Mouse (Mus musculus): Measurements from ENCODE around the gene Pcca.
"Not testable (repeated sequence)": the region's sequence is repeated elsewhere in the genome, so short reads cannot be mapped to it uniquely, and the experiment has no call there.

Pcca gene

GRCm38 (mm10) chr14:122570862-122571261, 36.7 kb downstream of the Pcca start:
- no peak for DNase-seq

GRCm38 (mm10) chr14:122574064-122574751, 40.1 kb downstream of the Pcca start:
- DNase-seq: no peak

- no peak for DNase-seq
Observed at GRCm38 (mm10) chr14:122577816-122578215, 43.7 kb downstream of the Pcca start.

GRCm38 (mm10) chr14:122582057-122582456, 47.9 kb downstream of the Pcca start:
- DNase-seq: no peak

GRCm38 (mm10) chr14:122582491-122583077, 48.5 kb downstream of the Pcca start:
- DNase-seq: no peak

- not testable (repeated sequence) for DNase-seq
Observed at GRCm38 (mm10) chr14:122584087-122584486, 50.0 kb downstream of the Pcca start.

GRCm38 (mm10) chr14:122586942-122587341, 52.8 kb downstream of the Pcca start:
- DNase-seq: no peak

GRCm38 (mm10) chr14:122597534-122597933, 63.4 kb downstream of the Pcca start:
- no peak for DNase-seq

- DNase-seq: no peak
Observed at GRCm38 (mm10) chr14:122598802-122599201, 64.7 kb downstream of the Pcca start.

- peak in 1 of 2 experiments; percentile 47 for DNase-seq
Observed at GRCm38 (mm10) chr14:122599839-122600238, 65.7 kb downstream of the Pcca start.

- peak; percentile 43 to 71 for DNase-seq
Observed at GRCm38 (mm10) chr14:122602701-122603100, 68.6 kb downstream of the Pcca start.

GRCm38 (mm10) chr14:122606499-122606898, 72.4 kb downstream of the Pcca start:
- peak; percentile 25 to 43 for DNase-seq

GRCm38 (mm10) chr14:122607456-122607855, 73.3 kb downstream of the Pcca start:
- no peak for DNase-seq

GRCm38 (mm10) chr14:122608323-122608722, 74.2 kb downstream of the Pcca start:
- no peak for DNase-seq

- DNase-seq: no peak
Observed at GRCm38 (mm10) chr14:122611035-122611434, 76.9 kb downstream of the Pcca start.

- DNase-seq: no peak
Observed at GRCm38 (mm10) chr14:122612317-122612716, 78.2 kb downstream of the Pcca start.

GRCm38 (mm10) chr14:122617656-122618055, 83.5 kb downstream of the Pcca start:
- no peak for DNase-seq

- no peak for DNase-seq
Observed at GRCm38 (mm10) chr14:122633416-122633815, 99.3 kb downstream of the Pcca start.

- no peak for DNase-seq
Observed at GRCm38 (mm10) chr14:122636601-122637000, 102.5 kb downstream of the Pcca start.

GRCm38 (mm10) chr14:122637798-122638555, 103.9 kb downstream of the Pcca start:
- DNase-seq: no peak

GRCm38 (mm10) chr14:122639168-122639720, 105.1 kb downstream of the Pcca start:
- DNase-seq: no peak

- no peak for DNase-seq
Observed at GRCm38 (mm10) chr14:122642432-122642831, 108.3 kb downstream of the Pcca start.

- no peak for DNase-seq
Observed at GRCm38 (mm10) chr14:122648214-122648613, 114.1 kb downstream of the Pcca start.

Data from kidney, postnatal 25 days (tissue).